Mouse (Mus musculus) CH12.LX (cell line): ENCODE data around the gene Mtx1. TPM values are rescaled to one million over a fixed set of nuclear protein-coding genes. Genes with fewer than 3 reads are reported as not detected.

Source experiments
- DNase-seq: peaks from one replicate; pipeline ENCODE4 v3.0.0-alpha.2; 2013; ENCODE audit errors: extremely low read depth
- H3K27ac ChIP-seq: 2 replicates; pipeline ENCODE4 v1.5.1; 2012; ENCODE audit warnings: low read depth, mild to moderate bottlenecking, control low read depth, moderate library complexity; ENCODE audit not compliant: insufficient read depth
- H3K27me3 ChIP-seq: replicated peaks from 2 replicates; pipeline ENCODE3; 2012; ENCODE audit warnings: inconsistent platforms
- H3K36me3 ChIP-seq, 2 experiments: replicated peaks in 1 of 2; 2 replicates each; pipeline versions ENCODE3 to v1.6.1; 2012; ENCODE audit warnings: inconsistent platforms in 1 of 2, low read length in 1 of 2, mild to moderate bottlenecking in 1 of 2, mixed read lengths in 1 of 2, moderate library complexity in 1 of 2; ENCODE audit not compliant: control insufficient read depth in 1 of 2, insufficient read depth in 1 of 2
- H3K4me1 ChIP-seq, 2 experiments: 2 replicates each; pipeline ENCODE4 v1.6.1; 2012; ENCODE audit warnings: inconsistent platforms in 1 of 2, moderate library complexity in 1 of 2; ENCODE audit not compliant: insufficient read depth in 2 of 2, control insufficient read depth in 1 of 2
- H3K4me2 ChIP-seq: 2 replicates; pipeline ENCODE4 v1.6.1; 2012; ENCODE audit warnings: low read depth, mild to moderate bottlenecking, control low read depth; ENCODE audit not compliant: poor library complexity, insufficient read depth, severe bottlenecking
- H3K4me3 ChIP-seq, 3 experiments: fragments of 150-350 bp in 1 of 3; sonication (generic) in 1 of 3; replicated peaks in 1 of 3; 2 replicates each; pipeline versions ENCODE3 to v1.5.1; 2011 to 2012; ENCODE audit warnings: low read depth in 2 of 3, low read length in 2 of 3, mild to moderate bottlenecking in 2 of 3, moderate library complexity in 2 of 3, control low read depth in 1 of 3, improper control_type of control experiment in 1 of 3, inconsistent platforms in 1 of 3, mixed read lengths in 1 of 3; ENCODE audit not compliant: poor library complexity in 1 of 3
- H3K79me2 ChIP-seq: replicated peaks from 2 replicates; pipeline ENCODE4 v1.6.1; 2012; ENCODE audit warnings: mild to moderate bottlenecking, moderate library complexity; ENCODE audit not compliant: control insufficient read depth, poor library complexity, insufficient read depth, severe bottlenecking; ENCODE audit errors: extremely low read depth
- H3K9ac ChIP-seq: 2 replicates; pipeline ENCODE4 v1.6.1; 2012; ENCODE audit warnings: low read depth, mild to moderate bottlenecking, control low read depth, moderate library complexity; ENCODE audit not compliant: insufficient read depth
- H3K9me3 ChIP-seq: replicated peaks from 2 replicates; pipeline ENCODE3; 2012; ENCODE audit warnings: low read length, inconsistent platforms, mixed read lengths
- CHD1 ChIP-seq: IDR thresholded peaks from 2 replicates; pipeline ENCODE4 v1.6.1; 2012; ENCODE audit warnings: low read depth, low read length, improper control_type of control experiment, inconsistent platforms
- CHD2 ChIP-seq: IDR thresholded peaks from 2 replicates; pipeline ENCODE4 v1.6.1; 2011; ENCODE audit warnings: low read length, improper control_type of control experiment
- CTCF ChIP-seq, 2 experiments: IDR thresholded peaks in 1 of 2; conservative IDR thresholded peaks in 1 of 2; 2 replicates each; pipeline ENCODE4 v1.5.1; 2011 to 2012; ENCODE audit warnings: low read depth in 2 of 2, low read length in 2 of 2, improper control_type of control experiment in 1 of 2, inconsistent platforms in 1 of 2, mild to moderate bottlenecking in 1 of 2, moderate library complexity in 1 of 2
- ELF1 ChIP-seq: IDR thresholded peaks from 2 replicates; pipeline ENCODE4 v1.6.1; 2014; ENCODE audit warnings: low read depth, mild to moderate bottlenecking, inconsistent platforms, low read length, improper control_type of control experiment
- EP300 ChIP-seq: IDR thresholded peaks from 2 replicates; pipeline ENCODE4 v1.6.1; 2011; ENCODE audit warnings: low read length, improper control_type of control experiment
- ETS1 ChIP-seq: conservative IDR thresholded peaks from 2 replicates; pipeline ENCODE4 v1.6.1; 2012; ENCODE audit warnings: low read depth, mild to moderate bottlenecking, inconsistent platforms, low read length, improper control_type of control experiment, moderate library complexity
- GABPA ChIP-seq: IDR thresholded peaks from 2 replicates; pipeline ENCODE4 v1.6.1; 2012; ENCODE audit warnings: low read depth, low read length, improper control_type of control experiment, inconsistent platforms; ENCODE audit not compliant: insufficient replicate concordance
- HCFC1 ChIP-seq: IDR thresholded peaks from 2 replicates; pipeline ENCODE4 v1.6.1; 2012; ENCODE audit warnings: low read depth, mild to moderate bottlenecking, inconsistent platforms, low read length, improper control_type of control experiment
- JUN ChIP-seq: IDR thresholded peaks from 2 replicates; pipeline ENCODE4 v1.6.1; 2011; ENCODE audit warnings: low read depth, mild to moderate bottlenecking, low read length, improper control_type of control experiment, moderate library complexity; ENCODE audit not compliant: insufficient read depth
- KAT2A ChIP-seq: IDR thresholded peaks from 2 replicates; pipeline ENCODE4 v1.6.1; 2012; ENCODE audit warnings: low read length, improper control_type of control experiment, inconsistent platforms; ENCODE audit not compliant: insufficient replicate concordance
- MAFK ChIP-seq: IDR thresholded peaks from 2 replicates; pipeline ENCODE4 v1.6.1; 2011; ENCODE audit warnings: low read length, improper control_type of control experiment; ENCODE audit not compliant: insufficient replicate concordance
- MAX ChIP-seq: IDR thresholded peaks from 2 replicates; pipeline ENCODE4 v1.6.1; 2011; ENCODE audit warnings: low read length, improper control_type of control experiment
- MXI1 ChIP-seq: IDR thresholded peaks from 2 replicates; pipeline ENCODE4 v1.6.1; 2011; ENCODE audit warnings: mild to moderate bottlenecking, low read depth, low read length, improper control_type of control experiment
- MYC ChIP-seq: IDR thresholded peaks from 2 replicates; pipeline ENCODE4 v1.6.1; 2011; ENCODE audit warnings: low read depth, mild to moderate bottlenecking, improper control_type of control experiment, low read length
- NRF1 ChIP-seq: IDR thresholded peaks from 2 replicates; pipeline ENCODE4 v1.6.1; 2014; ENCODE audit warnings: low read depth, mild to moderate bottlenecking, inconsistent platforms, low read length, improper control_type of control experiment, moderate library complexity
- PAX5 ChIP-seq: IDR thresholded peaks from 2 replicates; pipeline ENCODE4 v1.6.1; 2012; ENCODE audit warnings: low read length, inconsistent platforms, mixed read lengths
- RCOR1 ChIP-seq: conservative IDR thresholded peaks from 2 replicates; pipeline ENCODE4 v1.6.1; 2012; ENCODE audit warnings: low read depth, mild to moderate bottlenecking, inconsistent platforms, low read length, improper control_type of control experiment
- SMC3 ChIP-seq: IDR thresholded peaks from 2 replicates; pipeline ENCODE4 v1.6.1; 2011; ENCODE audit warnings: low read depth, low read length, improper control_type of control experiment
- TBP ChIP-seq: conservative IDR thresholded peaks from 2 replicates; pipeline ENCODE4 v1.6.1; 2011; ENCODE audit warnings: low read depth, low read length, improper control_type of control experiment
- TCF12 ChIP-seq: IDR thresholded peaks from 2 replicates; pipeline ENCODE4 v1.6.1; 2014; ENCODE audit warnings: low read depth, mild to moderate bottlenecking, inconsistent platforms, low read length, improper control_type of control experiment
- USF1 ChIP-seq: IDR thresholded peaks from 2 replicates; pipeline ENCODE4 v1.6.1; 2014; ENCODE audit warnings: low read depth, mild to moderate bottlenecking, inconsistent platforms, low read length, improper control_type of control experiment
- ZMIZ1 ChIP-seq: IDR thresholded peaks from 2 replicates; pipeline ENCODE4 v1.6.1; 2012; ENCODE audit warnings: low read depth, mild to moderate bottlenecking, inconsistent platforms, low read length, improper control_type of control experiment
- dilution Hi-C: fragments of 300-500 bp; cut with MboI; formaldehyde crosslinking; loops from 2 replicates; pipeline ENCODE4 v1.14.3; 2020; ENCODE audit warnings: low sequenced_read_pairs; ENCODE audit not compliant: extremely low pct_unique_long_range_greater_than_20kb, extremely low pct_ligation_motif_present
- in situ Hi-C: fragments of 300-500 bp; cut with MboI; formaldehyde crosslinking; loops from 3 replicates; pipeline ENCODE4 v1.14.3; 2019; ENCODE audit warnings: low sequenced_read_pairs, low pct_ligation_motif_present, low pct_unique_long_range_greater_than_20kb, mixed read lengths
- polyA plus RNA-seq: library from polyadenylated mRNA; unstranded; fragments of >175 nt; gene quantifications from 2 replicates; pipeline ENCODE4 v1.2.1, GENCODE M21; 2012; ENCODE audit warnings: low read depth; ENCODE audit not compliant: insufficient read length
- total RNA-seq, 2 experiments: library from RNA; depleted of rRNA; stranded (reverse); fragments of 300-350 nt in 1 of 2; fragments of >200 nt in 1 of 2; gene quantifications; 2 replicates each; pipeline ENCODE4 v1.2.3; 2012 to 2014

Mtx1 gene
- total and polyA plus RNA-seq, 3 experiments = 162 to 299 (median 205) TPM

DNA sequence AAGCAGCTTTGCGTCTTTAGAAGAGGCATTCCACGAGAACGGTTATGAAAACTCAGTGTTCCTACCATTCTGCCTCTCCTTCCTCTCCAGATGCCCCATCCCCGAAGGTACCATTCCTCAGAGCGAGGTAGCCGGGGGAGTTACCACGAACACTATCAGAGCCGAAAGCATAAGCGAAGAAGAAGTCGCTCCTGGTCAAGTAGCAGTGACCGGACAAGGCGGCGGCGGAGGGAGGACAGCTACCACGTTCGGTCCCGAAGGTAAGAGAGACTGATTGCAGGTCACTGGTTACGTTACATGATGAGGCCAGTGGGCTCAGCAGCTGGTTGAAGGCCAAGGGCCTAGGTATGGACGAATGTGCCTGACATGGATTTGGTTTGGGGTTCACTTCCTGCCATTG, 59.9 kb downstream of the Mtx1 start:
- Histone ChIP-seq H3K79me2 (peaks cover 22% of the 10 kb centered on the region), H3K27ac (no peak overlapping the region), H3K4me2 (no peak overlapping the region)
- no peak for DNase-seq
- TF ChIP-seq ELF1 (no peak), EP300 (no peak), USF1 (no peak), HCFC1 (no peak), SMC3 (no peak), JUN (no peak)
- TF ChIP-seq, all 38 proteins: peak for 0
- Histone ChIP-seq H3K4me1 (peaks cover 8 to 27% of the 10 kb centered on the region in 2 experiments), H3K9ac (no peak overlapping the region), H3K36me3 (peaks cover 45 to 53% of the 10 kb centered on the region in 2 experiments), H3K9me3 (no peaks in the 10 kb centered on the region), H3K4me3 (no peak overlapping the region), H3K27me3 (no peaks in the 10 kb centered on the region)
- in situ Hi-C loops = no loop called here
- dilution Hi-C loops = no loop called here

DNA sequence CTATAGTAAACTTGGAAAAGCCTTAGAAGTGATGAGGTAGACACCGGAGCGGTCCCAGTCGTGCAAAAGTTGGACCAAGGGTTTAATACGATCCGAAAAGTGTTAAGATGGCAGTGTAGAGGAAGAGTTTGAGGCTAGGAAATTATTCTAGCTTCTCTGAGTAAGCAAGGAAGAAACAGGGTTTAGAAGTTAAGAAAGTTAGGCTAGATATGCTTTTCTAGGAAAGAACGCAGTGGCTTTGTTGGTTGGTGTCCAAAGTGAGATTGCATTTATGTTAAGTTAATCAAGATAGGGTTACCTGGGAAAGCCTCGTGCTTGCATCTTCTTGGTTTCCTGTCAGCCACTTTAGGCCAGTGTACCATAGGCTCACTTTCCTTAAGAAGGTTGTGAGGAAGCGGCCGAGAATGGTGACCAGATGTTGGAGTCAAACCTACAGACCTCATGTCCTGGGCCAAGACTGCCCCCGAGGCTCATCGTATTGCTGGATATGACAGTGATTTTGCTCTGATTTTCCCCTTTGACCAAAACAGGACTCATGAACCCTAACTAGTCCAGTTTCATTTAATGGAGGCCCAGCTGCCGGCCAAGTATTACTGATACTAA, 61.5 kb downstream of the Mtx1 start:
- TF ChIP-seq SMC3 (no peak), NRF1 (0 out of 2 replicates have a peak, but pooled peaks have one; percentile 6), RCOR1 (no peak), MYC (0 out of 2 replicates have a peak, but pooled peaks have one; percentile 19), CHD1 (0 out of 2 replicates have a peak, but pooled peaks have one; percentile 5)
- Histone ChIP-seq H3K27me3 (no peaks in the 10 kb centered on the region), H3K9me3 (no peaks in the 10 kb centered on the region), H3K36me3 (peaks cover 36 to 41% of the 10 kb centered on the region in 2 experiments), H3K9ac (peak overlapping the region; percentile 81), H3K4me2 (peak overlapping the region; percentile 88), H3K79me2 (peaks cover 22% of the 10 kb centered on the region), H3K27ac (peak overlapping the region; percentile 71), H3K4me3 (peak overlapping the region; percentile 76 to 84 (median 81)), H3K4me1 (peaks cover 8 to 31% of the 10 kb centered on the region in 2 experiments)
- in situ Hi-C loops = no loop called here
- peak; percentile 22 for DNase-seq
- dilution Hi-C loops = no loop called here

DNA sequence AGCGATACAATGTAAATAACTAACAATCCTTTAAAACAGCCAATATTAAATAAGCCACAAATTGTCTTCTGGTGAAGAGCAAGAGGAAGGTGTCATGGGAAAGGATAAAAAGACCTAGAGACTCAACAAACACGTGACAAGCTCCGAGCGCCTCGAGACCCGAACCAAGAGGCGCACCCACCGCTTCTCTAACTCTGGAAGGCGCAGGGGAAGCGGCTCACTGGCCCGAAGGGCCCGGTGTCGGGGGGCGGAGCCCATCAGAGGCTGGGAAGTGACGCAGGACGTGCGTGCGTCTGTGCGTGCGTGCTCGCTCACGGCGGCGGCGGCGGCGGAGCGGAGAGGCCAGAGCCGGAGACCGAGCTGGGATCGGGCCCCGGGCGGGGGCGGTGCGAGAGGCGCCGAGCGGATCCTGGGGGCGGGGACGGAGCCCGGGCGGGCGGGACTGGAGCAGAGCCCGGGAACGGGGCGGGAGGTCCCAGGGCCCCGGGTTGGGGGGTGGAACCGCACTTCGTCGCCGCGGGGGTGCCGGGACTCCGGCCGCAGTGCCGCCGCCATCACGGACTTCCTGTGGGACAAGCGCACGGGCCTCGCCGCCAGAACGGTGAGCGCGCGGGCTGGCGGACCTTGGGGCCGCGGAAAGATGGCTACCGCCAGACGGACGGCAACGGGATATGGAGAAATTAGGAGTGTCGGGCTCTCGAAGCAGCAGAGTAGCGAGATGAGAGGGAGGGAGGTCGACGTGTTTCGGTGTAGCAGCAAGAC, 62.2 kb downstream of the Mtx1 start, which contains the start of gene Clk2:
Gene Clk2 (plus strand): TSS at position 290 of the 762 bp plus-strand sequence.
- peak within 1 kb of the TSS; percentile 95 for H3K4me2 ChIP-seq
- H3K4me1 ChIP-seq = peaks cover 8 to 33% of the 10 kb centered on the region in 2 experiments
- H3K27ac ChIP-seq = peak within 1 kb of the TSS; percentile 71
- no peaks in the 10 kb centered on the region for H3K27me3 ChIP-seq
- DNase-seq = peak; percentile 95
- peaks cover 29 to 34% of the 10 kb centered on the region in 2 experiments for H3K36me3 ChIP-seq
- H3K9me3 ChIP-seq = no peaks in the 10 kb centered on the region
- H3K4me3 ChIP-seq = peak within 1 kb of the TSS; percentile 76 to 84 (median 81)
- H3K9ac ChIP-seq = peak within 1 kb of the TSS; percentile 84
- peaks cover 22% of the 10 kb centered on the region for H3K79me2 ChIP-seq
- in situ Hi-C loops (no loop called here), dilution Hi-C loops (no loop called here)
- no peak for TF ChIP-seq JUN
- TF ChIP-seq TCF12 = peak; percentile 86
- peak; percentile 79 for TF ChIP-seq TBP
- TF ChIP-seq MXI1 = peak; percentile 90
- no peak for TF ChIP-seq CTCF (conservative IDR thresholded peaks at IDR 0.05 in 1 of 2, IDR thresholded peaks at IDR 0.05 in 1 of 2; ENCODE audit: low read depth in 2 of 2, low read length in 2 of 2)
- TF ChIP-seq PAX5 = no peak
- TF ChIP-seq NRF1 = peak; percentile 67
- TF ChIP-seq CHD2 = no peak
- 0 out of 2 replicates have a peak, but pooled peaks have one; percentile 66 for TF ChIP-seq KAT2A
- no peak for TF ChIP-seq MAFK
- TF ChIP-seq ELF1 = peak; percentile 47; the same call in 1 of the 2 replicates
- peak; percentile 85 for TF ChIP-seq ZMIZ1
- peak; percentile 56 for TF ChIP-seq USF1
- TF ChIP-seq MAX = peak; percentile 83
- no peak for TF ChIP-seq GABPA
- TF ChIP-seq CHD1 = peak; percentile 64; the same call in 1 of the 2 replicates
- TF ChIP-seq ETS1 = no peak
